Mouse (Mus musculus) midbrain, embryonic 10.5 days (tissue): Measurements from ENCODE around the gene Amacr. TPM values are rescaled to one million over a fixed set of nuclear protein-coding genes. Genes with fewer than 3 reads are reported as not detected.

Experiments
- DNase-seq: peaks from one replicate; pipeline ENCODE4 v3.0.0-alpha.2; 2017; ENCODE audit warnings: low spot score
- H3K27ac ChIP-seq: fragments of 300-500 bp; sonication (generic); replicated peaks from 2 replicates; pipeline ENCODE4 v1.5.1; 2016; ENCODE audit warnings: mild to moderate bottlenecking
- H3K27me3 ChIP-seq: fragments of 300-500 bp; sonication (generic); 2 replicates; pipeline ENCODE4 v1.6.1; 2016; ENCODE audit warnings: low read depth, mild to moderate bottlenecking; ENCODE audit not compliant: poor library complexity, severe bottlenecking
- H3K36me3 ChIP-seq: fragments of 300-500 bp; sonication (generic); 2 replicates; pipeline ENCODE4 v1.6.1; 2016; ENCODE audit warnings: mild to moderate bottlenecking, moderate library complexity
- H3K4me1 ChIP-seq: fragments of 300-500 bp; sonication (generic); 2 replicates; pipeline ENCODE4 v1.6.1; 2016
- H3K4me3 ChIP-seq: fragments of 300-500 bp; sonication (generic); 2 replicates; pipeline ENCODE4 v1.5.1; 2016; ENCODE audit warnings: mild to moderate bottlenecking, moderate library complexity
- H3K9me3 ChIP-seq: fragments of 300-500 bp; sonication (generic); replicated peaks from 2 replicates; pipeline ENCODE4 v1.6.1; 2016; ENCODE audit warnings: mild to moderate bottlenecking
- WGBS: fragments of 180-500 bp; shearing (Covaris S2); methylation state at CpG from one replicate; pipeline ENCODE4 v1.1.7; 2016; 5-methylcytosine and 5-hydroxymethylcytosine counted together
- polyA plus RNA-seq: library from polyadenylated mRNA; unstranded; fragments of >200 nt; fragmentation: Nextera tagmentation; extraction: Ambion mirVana; gene quantifications from 2 replicates; pipeline ENCODE4 v1.2.1, GENCODE M21; 2016

Gene Amacr
- polyA plus RNA-seq, result 12.9 and 13.0 TPM in 2 replicates

GRCm38 (mm10) chr15:10981377-10982063, at the start of gene Amacr:
Amacr (plus strand) TSS chr15:10981756.
- H3K9me3 ChIP-seq, result no peaks in the 10 kb centered on the region
- no peaks in the 10 kb centered on the region for H3K36me3 ChIP-seq
- peak within 1 kb of the TSS; percentile 93 for H3K27ac ChIP-seq
- H3K4me1 ChIP-seq, result peaks cover 19% of the 10 kb centered on the region
- WGBS, result under 1% methylated on average over 52 of the region's 52 CpGs
- peak within 1 kb of the TSS; percentile 76 for H3K4me3 ChIP-seq
- peak; percentile 94 for DNase-seq
- H3K27me3 ChIP-seq, result no peaks in the 10 kb centered on the region

GRCm38 (mm10) chr15:10933930-10934329, 47.6 kb upstream of the Amacr start:
- Histone ChIP-seq H3K9me3 (no peaks in the 10 kb centered on the region), H3K4me3 (no peak overlapping the region), H3K36me3 (no peaks in the 10 kb centered on the region), H3K27me3 (no peaks in the 10 kb centered on the region), H3K4me1 (no peaks in the 10 kb centered on the region), H3K27ac (no peak overlapping the region)
- WGBS, result 93% methylated on average over 1 of the region's 1 CpGs
- DNase-seq, result no peak

GRCm38 (mm10) chr15:10940148-10941108, 41.1 kb upstream of the Amacr start:
- Histone ChIP-seq H3K4me1 (no peaks in the 10 kb centered on the region), H3K4me3 (no peak overlapping the region), H3K27me3 (no peaks in the 10 kb centered on the region), H3K36me3 (no peaks in the 10 kb centered on the region), H3K27ac (no peak overlapping the region), H3K9me3 (no peaks in the 10 kb centered on the region)
- no peak for DNase-seq
- 88% methylated on average over 15 of the region's 15 CpGs for WGBS

DNA sequence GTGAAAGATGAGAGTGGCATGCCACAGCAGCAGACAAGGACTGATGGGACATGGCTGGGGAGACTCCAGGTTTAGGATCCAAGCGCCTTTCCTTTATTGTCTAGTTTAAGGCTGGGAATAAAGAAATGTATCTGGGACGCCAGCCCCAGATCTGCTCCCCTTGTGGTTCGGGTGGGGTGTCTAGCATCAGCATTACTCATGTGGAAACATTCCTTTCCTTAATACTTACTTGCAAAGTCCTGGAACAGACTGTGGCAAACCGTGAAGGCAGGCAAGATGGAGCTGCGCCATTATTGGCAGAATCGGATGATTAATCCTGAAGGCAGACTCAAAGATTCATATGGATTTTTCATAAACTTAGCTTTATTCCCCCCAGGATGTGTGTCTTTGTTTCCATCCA, 39.7 kb upstream of the Amacr start:
- Histone ChIP-seq H3K4me1 (no peaks in the 10 kb centered on the region), H3K4me3 (no peak overlapping the region), H3K36me3 (no peaks in the 10 kb centered on the region), H3K9me3 (no peaks in the 10 kb centered on the region), H3K27me3 (no peaks in the 10 kb centered on the region), H3K27ac (no peak overlapping the region)
- DNase-seq, result no peak
- WGBS, result 80% methylated on average over 6 of the region's 6 CpGs

GRCm38 (mm10) chr15:10947852-10948251, 33.7 kb upstream of the Amacr start:
- H3K4me1 ChIP-seq, result peaks cover 8% of the 10 kb centered on the region
- no peaks in the 10 kb centered on the region for H3K36me3 ChIP-seq
- H3K27me3 ChIP-seq, result no peaks in the 10 kb centered on the region
- DNase-seq, result no peak
- no peak overlapping the region for H3K27ac ChIP-seq
- H3K9me3 ChIP-seq, result no peaks in the 10 kb centered on the region
- WGBS, result 87% methylated on average over 1 of the region's 1 CpGs
- H3K4me3 ChIP-seq, result no peak overlapping the region

- H3K36me3 ChIP-seq, result no peaks in the 10 kb centered on the region
- DNase-seq, result no peak
- H3K9me3 ChIP-seq, result no peaks in the 10 kb centered on the region
- H3K27ac ChIP-seq, result no peak within 1 kb of the TSS
- no peaks in the 10 kb centered on the region for H3K27me3 ChIP-seq
- H3K4me1 ChIP-seq, result peaks cover 18% of the 10 kb centered on the region
- 83% methylated on average over 23 of the region's 23 CpGs for WGBS
- no peak within 1 kb of the TSS for H3K4me3 ChIP-seq
Observed at GRCm38 (mm10) chr15:10951951-10952759, 29.4 kb upstream of the Amacr start, which contains the start of gene C1qtnf3. C1qtnf3 (plus strand) TSS chr15:10952332.

DNA sequence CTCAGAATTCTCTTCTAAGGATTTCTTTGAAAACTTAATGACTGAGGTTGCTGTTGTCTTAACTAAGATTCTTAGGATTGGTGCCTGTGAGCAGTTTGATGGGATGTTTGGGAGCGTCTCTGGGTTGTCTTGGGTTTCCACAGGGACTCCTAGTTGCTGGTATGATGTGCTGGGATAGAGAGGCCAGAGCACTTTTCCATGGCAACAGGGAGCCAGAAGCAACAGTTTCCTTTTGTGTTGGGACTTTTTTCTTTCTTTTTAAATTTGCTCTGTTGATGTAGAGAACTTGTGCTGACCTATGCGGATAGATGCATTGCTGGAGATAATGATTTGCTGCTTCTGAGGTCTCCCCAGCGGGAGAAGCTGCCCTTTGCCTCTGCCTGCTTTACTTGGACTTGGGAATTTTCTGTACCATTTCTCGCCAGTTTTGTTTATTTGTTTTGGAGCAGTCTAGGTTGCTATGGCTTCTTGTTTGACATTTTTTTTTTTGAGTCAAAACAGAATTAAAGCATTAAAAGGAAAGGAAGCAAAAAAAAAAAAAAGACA, 28.7 kb upstream of the Amacr start:
- no peaks in the 10 kb centered on the region for H3K9me3 ChIP-seq
- H3K36me3 ChIP-seq, result no peaks in the 10 kb centered on the region
- WGBS, result 51% methylated on average over 4 of the region's 4 CpGs
- H3K27me3 ChIP-seq, result no peaks in the 10 kb centered on the region
- H3K4me3 ChIP-seq, result no peak overlapping the region
- DNase-seq, result peak; percentile 24
- no peak overlapping the region for H3K27ac ChIP-seq
- H3K4me1 ChIP-seq, result peaks cover 18% of the 10 kb centered on the region

- Histone ChIP-seq H3K36me3 (no peaks in the 10 kb centered on the region), H3K27ac (no peak overlapping the region), H3K4me3 (no peak overlapping the region), H3K4me1 (peaks cover 18% of the 10 kb centered on the region), H3K9me3 (no peaks in the 10 kb centered on the region), H3K27me3 (no peaks in the 10 kb centered on the region)
- DNase-seq, result no peak
- 69% methylated on average over 1 of the region's 1 CpGs for WGBS
Observed at GRCm38 (mm10) chr15:10953465-10953864, 28.1 kb upstream of the Amacr start.

- no peak for DNase-seq
- H3K27ac ChIP-seq, result no peak overlapping the region
- 91% methylated on average over 6 of the region's 6 CpGs for WGBS
- H3K9me3 ChIP-seq, result no peaks in the 10 kb centered on the region
- peaks cover 18% of the 10 kb centered on the region for H3K4me1 ChIP-seq
- no peaks in the 10 kb centered on the region for H3K36me3 ChIP-seq
- H3K27me3 ChIP-seq, result no peaks in the 10 kb centered on the region
- no peak overlapping the region for H3K4me3 ChIP-seq
Observed at GRCm38 (mm10) chr15:10954381-10955016, 27.1 kb upstream of the Amacr start.

DNA sequence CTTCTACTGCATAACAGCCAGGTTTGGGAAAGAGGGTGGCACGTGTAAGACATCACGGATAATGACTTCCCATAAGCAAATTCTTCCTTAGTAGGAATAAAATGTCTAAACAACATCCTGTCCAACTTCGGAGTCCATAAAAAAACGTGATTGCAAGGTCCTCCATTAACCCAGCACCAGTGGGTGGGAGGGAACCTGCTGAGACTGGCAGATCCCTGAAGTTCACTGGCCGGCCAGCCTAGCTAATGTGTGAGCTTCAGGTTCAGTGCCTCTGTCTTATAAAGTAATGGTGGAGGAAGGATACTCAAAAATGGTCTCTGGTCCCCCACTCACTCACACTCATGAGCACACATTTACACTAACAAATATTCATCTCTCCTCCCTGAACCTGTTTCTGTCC, 26.4 kb upstream of the Amacr start:
- DNase-seq, result no peak
- H3K36me3 ChIP-seq, result no peaks in the 10 kb centered on the region
- 74% methylated on average over 5 of the region's 5 CpGs for WGBS

DNA sequence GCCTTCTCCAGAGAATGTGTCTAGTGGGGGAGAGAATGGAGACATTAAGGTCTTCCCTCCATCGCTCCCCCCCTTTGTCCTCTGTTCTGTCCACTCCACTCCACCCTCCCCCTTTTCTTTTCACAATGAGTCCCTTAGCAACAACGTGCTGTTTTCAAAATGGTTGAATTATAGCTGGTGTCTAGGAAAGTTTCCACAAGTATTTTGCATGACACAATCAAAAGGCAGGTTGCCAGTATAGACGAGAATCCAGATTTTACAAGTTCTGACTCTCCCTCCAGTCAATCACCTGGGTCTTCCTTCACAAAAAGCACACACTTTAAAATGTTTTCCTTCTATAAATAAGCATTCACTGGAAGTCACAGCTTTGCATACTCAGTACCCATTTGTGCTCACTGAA, 24.9 kb upstream of the Amacr start:
- WGBS, result 71% methylated on average over 3 of the region's 3 CpGs
- Histone ChIP-seq H3K4me1 (peaks cover 24% of the 10 kb centered on the region), H3K27me3 (no peaks in the 10 kb centered on the region), H3K36me3 (no peaks in the 10 kb centered on the region), H3K9me3 (no peaks in the 10 kb centered on the region), H3K4me3 (no peak overlapping the region), H3K27ac (no peak overlapping the region)
- DNase-seq, result no peak

More for the DNA sequence above, 26.4 kb upstream of the Amacr start:
- no peaks in the 10 kb centered on the region for H3K9me3 ChIP-seq
- no peaks in the 10 kb centered on the region for H3K27me3 ChIP-seq
- no peak overlapping the region for H3K27ac ChIP-seq
- H3K4me3 ChIP-seq, result no peak overlapping the region
- peaks cover 18% of the 10 kb centered on the region for H3K4me1 ChIP-seq
